Mouse (Mus musculus): ENCODE measurements at regions not wholly inside any gene's neighbourhood (a gene's known extent, or its start where the extent isn't known, plus 50 kb on each side); places are given as distances from the start of the nearest gene placed in this dataset.

DNA sequence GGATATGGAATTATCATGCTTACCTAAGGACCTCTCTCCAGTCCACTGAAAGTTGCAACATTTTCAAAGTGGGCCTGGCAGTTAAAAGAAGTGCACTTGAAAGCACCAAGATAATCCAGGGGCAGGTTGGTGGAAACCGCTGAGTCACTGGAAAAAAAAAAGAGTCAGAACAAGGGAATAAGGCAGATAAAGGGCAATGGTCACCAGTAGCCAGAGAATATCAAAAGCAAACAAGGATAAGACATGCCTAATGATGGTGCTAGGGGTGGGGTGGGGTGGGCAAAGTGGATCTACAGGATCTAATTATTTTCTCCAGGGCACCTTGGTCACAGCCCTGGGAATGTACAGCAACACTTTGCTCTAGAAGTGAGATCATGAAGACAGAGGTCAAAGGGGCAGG, 175.1 kb upstream of the S100g start:
- no peak for ATAC-seq (ENCODE audit: insufficient read depth, low read depth)
- WGBS = 73% methylated on average over 1 of the region's 1 CpGs

DNA sequence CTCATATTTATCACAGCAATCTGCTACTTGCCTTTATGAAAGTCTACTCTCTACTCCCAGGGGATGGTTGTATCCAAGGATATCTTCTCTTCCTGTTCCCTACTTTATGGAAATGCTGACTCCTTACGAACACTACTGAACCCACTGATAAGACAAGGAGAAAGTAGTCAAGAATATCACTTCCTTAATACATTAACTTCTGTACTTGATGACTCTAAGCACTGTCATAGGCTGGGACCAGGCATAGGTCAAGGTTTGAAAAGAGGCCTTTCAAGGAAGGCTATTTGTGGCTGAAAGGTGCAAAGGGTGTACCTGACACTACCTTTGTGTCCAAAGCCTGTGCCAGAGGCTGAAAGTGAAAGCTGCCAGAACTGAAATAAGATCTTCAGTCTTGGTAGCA, 164.2 kb upstream of the S100g start:
- Histone ChIP-seq H3K4me3 (ENCODE audit: low read depth, low read length) (no peak overlapping the region), H3K36me3 (replicated peaks; ENCODE audit: control insufficient read depth, insufficient read depth, low read length) (no peaks in the 10 kb centered on the region), H3K9me3 (replicated peaks; ENCODE audit: control insufficient read depth, low read length) (no peaks in the 10 kb centered on the region), H3K4me2 (ENCODE audit: low read depth, low read length) (no peak overlapping the region), H3K27me3 (ENCODE audit: control insufficient read depth, insufficient read depth, low read length) (no peaks in the 10 kb centered on the region), H3K4me1 (ENCODE audit: control insufficient read depth, insufficient read depth) (no peaks in the 10 kb centered on the region), H3K27ac (ENCODE audit: low read depth) (no peak overlapping the region), H3K9ac (replicated peaks; ENCODE audit: low read depth, low read length) (no peak overlapping the region)
- ATAC-seq (ENCODE audit: insufficient read depth, low read depth) (no peak), DNase-seq (ENCODE audit: low spot score) (no peak)
- 73% methylated on average over 1 of the region's 1 CpGs for WGBS
- TF ChIP-seq CTCF (IDR thresholded peaks at IDR 0.05; ENCODE audit: low read depth) (no peak), EP300 (IDR thresholded peaks at IDR 0.05; ENCODE audit: low read depth) (no peak)

More for the DNA sequence above, 175.1 kb upstream of the S100g start:
- no peak overlapping the region for H3K27ac ChIP-seq (ENCODE audit: low read depth)
- DNase-seq (ENCODE audit: low spot score) = no peak
- no peak overlapping the region for H3K4me2 ChIP-seq (ENCODE audit: low read depth, low read length)
- H3K4me3 ChIP-seq (ENCODE audit: low read depth, low read length) = no peak overlapping the region
- no peak overlapping the region for H3K9ac ChIP-seq (replicated peaks; ENCODE audit: low read depth, low read length)
- H3K27me3 ChIP-seq (ENCODE audit: control insufficient read depth, insufficient read depth, low read length) = no peaks in the 10 kb centered on the region
- no peaks in the 10 kb centered on the region for H3K36me3 ChIP-seq (replicated peaks; ENCODE audit: control insufficient read depth, insufficient read depth, low read length)
- TF ChIP-seq CTCF (IDR thresholded peaks at IDR 0.05; ENCODE audit: low read depth) (no peak), EP300 (IDR thresholded peaks at IDR 0.05; ENCODE audit: low read depth) (no peak)
- no peaks in the 10 kb centered on the region for H3K4me1 ChIP-seq (ENCODE audit: control insufficient read depth, insufficient read depth)
- no peaks in the 10 kb centered on the region for H3K9me3 ChIP-seq (replicated peaks; ENCODE audit: control insufficient read depth, low read length)

DNA sequence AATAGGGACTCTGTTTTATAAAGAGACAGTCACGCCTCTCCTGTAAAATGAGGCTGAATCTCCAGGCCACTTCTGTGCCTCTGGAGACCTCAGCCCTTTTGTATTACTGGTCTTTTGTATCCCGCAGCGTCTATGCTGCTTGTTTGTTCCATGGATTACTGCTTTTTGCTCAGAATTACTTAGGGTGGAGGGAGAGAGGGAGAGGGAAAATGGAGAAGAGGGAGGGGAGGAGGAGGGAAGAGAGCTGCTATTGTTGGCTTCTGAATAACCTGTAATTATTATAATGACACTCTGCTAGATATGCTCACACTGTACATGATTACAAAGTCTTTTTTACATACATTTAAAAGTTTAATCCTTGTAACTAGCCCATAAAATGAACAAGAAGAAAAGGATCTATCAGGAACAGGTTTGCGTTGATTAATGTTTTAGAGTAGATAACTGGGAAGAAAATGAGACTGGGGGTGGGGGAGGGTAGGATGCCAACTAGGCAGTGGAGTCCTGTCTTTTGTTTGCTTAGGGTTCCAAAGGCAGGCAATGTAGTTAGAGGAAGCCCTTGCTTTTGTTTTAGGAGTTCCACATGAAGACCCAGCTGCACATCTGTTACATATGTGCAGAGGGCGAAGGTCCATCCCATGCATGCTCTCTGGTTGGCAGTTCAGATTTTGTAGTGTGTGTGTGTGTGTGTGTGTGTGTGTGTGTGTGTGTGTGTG, 153.4 kb upstream of the S100g start:
- no peak for ATAC-seq (ENCODE audit: insufficient read depth, low read depth)
- H3K36me3 ChIP-seq (replicated peaks; ENCODE audit: control insufficient read depth, insufficient read depth, low read length) = no peaks in the 10 kb centered on the region
- no peak for TF ChIP-seq EP300 (IDR thresholded peaks at IDR 0.05; ENCODE audit: low read depth)
- no peak for TF ChIP-seq CTCF (IDR thresholded peaks at IDR 0.05; ENCODE audit: low read depth)
- no peak for DNase-seq (ENCODE audit: low spot score)
- 70% methylated on average over 5 of the region's 5 CpGs for WGBS
- no peak overlapping the region for H3K4me3 ChIP-seq (ENCODE audit: low read depth, low read length)
- no peaks in the 10 kb centered on the region for H3K27me3 ChIP-seq (ENCODE audit: control insufficient read depth, insufficient read depth, low read length)
- H3K27ac ChIP-seq (ENCODE audit: low read depth) = no peak overlapping the region
- H3K4me2 ChIP-seq (ENCODE audit: low read depth, low read length) = no peak overlapping the region
- no peak overlapping the region for H3K9ac ChIP-seq (replicated peaks; ENCODE audit: low read depth, low read length)
- H3K4me1 ChIP-seq (ENCODE audit: control insufficient read depth, insufficient read depth) = no peaks in the 10 kb centered on the region
- no peaks in the 10 kb centered on the region for H3K9me3 ChIP-seq (replicated peaks; ENCODE audit: control insufficient read depth, low read length)

- Histone ChIP-seq H3K4me3 (ENCODE audit: low read depth, low read length) (no peak overlapping the region), H3K36me3 (replicated peaks; ENCODE audit: control insufficient read depth, insufficient read depth, low read length) (no peaks in the 10 kb centered on the region), H3K4me1 (ENCODE audit: control insufficient read depth, insufficient read depth) (no peaks in the 10 kb centered on the region), H3K9me3 (replicated peaks; ENCODE audit: control insufficient read depth, low read length) (no peaks in the 10 kb centered on the region), H3K9ac (replicated peaks; ENCODE audit: low read depth, low read length) (no peak overlapping the region), H3K27ac (ENCODE audit: low read depth) (no peak overlapping the region), H3K27me3 (ENCODE audit: control insufficient read depth, insufficient read depth, low read length) (no peaks in the 10 kb centered on the region), H3K4me2 (ENCODE audit: low read depth, low read length) (no peak overlapping the region)
- no peak for DNase-seq (ENCODE audit: low spot score)
- ATAC-seq (ENCODE audit: insufficient read depth, low read depth) = no peak
- TF ChIP-seq EP300 (IDR thresholded peaks at IDR 0.05; ENCODE audit: low read depth) = no peak
- TF ChIP-seq CTCF (IDR thresholded peaks at IDR 0.05; ENCODE audit: low read depth) = no peak
- WGBS = 85% methylated on average over 1 of the region's 1 CpGs
These were observed 152.8 kb upstream of the S100g start for GRCm38 (mm10) chrX:163117237-163117636.

DNA sequence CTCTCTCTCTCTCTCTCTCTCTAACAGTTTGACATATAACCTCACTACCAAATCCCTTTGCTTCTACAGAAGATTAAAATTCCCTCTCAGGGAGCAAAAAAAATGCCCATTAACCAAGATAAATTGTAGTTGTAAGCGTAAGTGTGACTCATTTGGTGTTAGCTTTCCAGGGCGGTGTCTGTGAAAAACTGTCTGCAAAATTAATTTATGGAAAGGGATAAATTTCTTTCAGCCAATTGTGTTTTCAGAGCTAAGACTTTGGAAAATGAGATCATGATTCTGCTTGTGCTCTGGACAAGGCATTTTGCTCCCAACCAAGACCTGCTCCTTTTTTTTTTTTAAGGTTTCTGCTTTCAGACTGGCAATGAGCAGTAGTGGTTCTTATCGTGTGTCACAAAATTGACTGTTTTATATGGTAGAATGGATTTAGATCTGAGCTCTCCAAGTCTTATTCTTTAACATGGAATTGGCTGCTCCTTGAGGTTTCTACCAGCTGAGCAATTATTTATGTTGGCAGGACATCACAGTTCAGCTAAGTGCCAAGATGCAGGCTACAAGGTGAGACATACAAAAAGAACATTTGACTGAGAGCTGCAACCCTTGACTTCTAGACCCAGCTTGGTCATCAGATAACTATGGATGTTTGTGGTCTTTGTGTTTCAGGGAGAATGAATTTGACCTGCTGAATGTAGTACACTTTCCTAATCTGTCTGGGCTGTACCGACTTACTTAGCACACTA, 130.8 kb upstream of the S100g start:
- no peaks in the 10 kb centered on the region for H3K9me3 ChIP-seq (replicated peaks; ENCODE audit: control insufficient read depth, low read length)
- no peak overlapping the region for H3K27ac ChIP-seq (ENCODE audit: low read depth)
- 75% methylated on average over 4 of the region's 4 CpGs for WGBS
- H3K4me3 ChIP-seq (ENCODE audit: low read depth, low read length) = no peak overlapping the region
- H3K4me1 ChIP-seq (ENCODE audit: control insufficient read depth, insufficient read depth) = no peaks in the 10 kb centered on the region
- H3K27me3 ChIP-seq (ENCODE audit: control insufficient read depth, insufficient read depth, low read length) = no peaks in the 10 kb centered on the region
- H3K9ac ChIP-seq (replicated peaks; ENCODE audit: low read depth, low read length) = no peak overlapping the region
- no peaks in the 10 kb centered on the region for H3K36me3 ChIP-seq (replicated peaks; ENCODE audit: control insufficient read depth, insufficient read depth, low read length)
- no peak overlapping the region for H3K4me2 ChIP-seq (ENCODE audit: low read depth, low read length)
- no peak for DNase-seq (ENCODE audit: low spot score)
- TF ChIP-seq EP300 (IDR thresholded peaks at IDR 0.05; ENCODE audit: low read depth) = no peak
- TF ChIP-seq CTCF (IDR thresholded peaks at IDR 0.05; ENCODE audit: low read depth) = no peak
- no peak for ATAC-seq (ENCODE audit: insufficient read depth, low read depth)
